Mouse (Mus musculus) E14TG2a.4 (cell line): ENCODE data around the gene Fbrsl1.

Experiments used
- CTCF ChIP-seq: conservative IDR thresholded peaks from 2 replicates; pipeline ENCODE4 v1.5.1; 2014; ENCODE audit warnings: low read length
- POU5F1 ChIP-seq: IDR thresholded peaks from 2 replicates; pipeline ENCODE4 v1.6.1; 2014; ENCODE audit warnings: low read length, borderline replicate concordance

DNA sequence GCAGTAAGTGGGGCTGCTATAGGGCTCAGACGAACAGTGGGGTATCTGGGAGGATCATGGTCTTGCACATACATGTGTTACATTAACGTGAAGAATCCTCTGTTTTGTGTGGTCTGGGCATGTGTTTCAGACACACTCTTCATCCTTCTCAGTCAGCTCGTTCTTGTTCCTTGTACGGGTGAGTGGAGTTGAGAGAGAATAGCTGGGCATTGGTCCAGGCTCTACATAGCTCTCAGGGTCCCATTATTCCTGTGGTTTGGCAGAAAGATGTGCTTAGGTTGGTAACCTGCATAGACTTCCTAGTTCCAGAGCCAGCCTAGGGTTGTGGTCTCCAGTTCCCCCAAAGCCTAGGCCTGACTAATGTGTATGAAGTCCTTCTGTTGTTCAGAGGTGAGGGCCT lies 46.1 kb upstream of the Fbrsl1 start:
- TF ChIP-seq CTCF (no peak), POU5F1 (no peak)
